Mouse (Mus musculus): ENCODE measurements around the gene Serpinb9b. TPM values are rescaled to one million over a fixed set of nuclear protein-coding genes. Genes with fewer than 3 reads are reported as not detected.

Serpinb9b gene
- polyA plus RNA-seq, 1 experiment from 2014 or later: not detected

- Histone ChIP-seq H3K36me3 (ENCODE audit: control insufficient read depth, insufficient read depth, low read length) (no peaks in the 10 kb centered on the region), H3K9me3 (ENCODE audit: control insufficient read depth, low read length) (no peaks in the 10 kb centered on the region), H3K9ac (ENCODE audit: low read depth, low read length) (peak overlapping the region; percentile 75), H3K27ac (ENCODE audit: low read depth, low read length) (peak overlapping the region; percentile 85), H3K4me2 (peak overlapping the region; percentile 83), H3K27me3 (replicated peaks; ENCODE audit: control insufficient read depth, insufficient read depth, low read length) (no peaks in the 10 kb centered on the region), H3K4me1 (replicated peaks; ENCODE audit: control insufficient read depth, insufficient read depth, low read length) (0 out of 2 replicates have a peak, but pooled peaks cover 4% of the 10 kb centered on the region), H3K4me3 (ENCODE audit: low read depth, low read length) (peak overlapping the region; percentile 52)
- ATAC-seq (replicated peaks; ENCODE audit: low FRiP score) (peak; percentile 60), DNase-seq (ENCODE audit: low spot score) (peak; percentile 43)
- WGBS: 49% methylated on average over 9 of the region's 9 CpGs
Observed at GRCm38 (mm10) chr13:33003523-33004413, 23.4 kb upstream of the Serpinb9b start.

DNA sequence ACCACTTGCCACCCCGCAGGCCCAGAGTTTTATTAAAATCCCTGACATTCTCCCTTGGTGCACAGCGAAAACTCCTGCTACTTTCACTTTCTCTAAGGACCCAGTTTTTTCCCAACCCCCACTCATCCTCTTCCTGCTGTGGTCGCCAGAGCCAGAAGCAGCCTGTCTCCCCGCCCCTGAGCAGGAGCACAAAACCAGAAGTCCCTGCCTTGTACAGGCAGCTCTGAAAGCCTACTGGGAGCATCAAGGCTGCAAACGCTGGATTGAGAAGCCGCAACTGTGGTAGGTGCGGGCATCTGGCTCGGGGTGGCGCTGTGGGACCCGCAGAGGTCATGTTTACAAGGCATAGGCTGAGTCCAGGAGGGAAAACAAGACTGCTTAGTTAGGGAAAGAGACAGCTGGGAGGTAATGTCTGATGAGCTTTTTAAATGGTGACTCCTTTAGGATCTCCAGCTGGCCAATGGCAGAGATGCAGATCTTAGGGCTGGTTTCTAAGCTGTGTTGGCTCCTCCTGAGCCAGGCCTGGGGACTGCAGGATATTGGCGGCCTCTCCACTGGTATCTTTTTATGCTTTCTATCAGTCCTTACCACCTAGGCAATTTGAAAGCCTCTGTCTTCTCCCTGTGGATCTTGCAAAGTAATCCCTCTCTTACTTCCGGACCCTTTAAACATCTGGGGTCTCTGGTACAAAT, 22.7 kb upstream of the Serpinb9b start:
- H3K4me1 ChIP-seq (replicated peaks; ENCODE audit: control insufficient read depth, insufficient read depth, low read length): 0 out of 2 replicates have a peak, but pooled peaks cover 4% of the 10 kb centered on the region
- H3K9ac ChIP-seq (ENCODE audit: low read depth, low read length): peak overlapping the region; percentile 75
- peak overlapping the region; percentile 83 for H3K4me2 ChIP-seq
- peak overlapping the region; percentile 52 for H3K4me3 ChIP-seq (ENCODE audit: low read depth, low read length)
- no peaks in the 10 kb centered on the region for H3K36me3 ChIP-seq (ENCODE audit: control insufficient read depth, insufficient read depth, low read length)
- ATAC-seq (replicated peaks; ENCODE audit: low FRiP score) (peak; percentile 93), DNase-seq (ENCODE audit: low spot score) (peak; percentile 83)
- no peaks in the 10 kb centered on the region for H3K9me3 ChIP-seq (ENCODE audit: control insufficient read depth, low read length)
- WGBS: 15% methylated on average over 12 of the region's 12 CpGs
- H3K27ac ChIP-seq (ENCODE audit: low read depth, low read length): peak overlapping the region; percentile 85
- H3K27me3 ChIP-seq (replicated peaks; ENCODE audit: control insufficient read depth, insufficient read depth, low read length): no peaks in the 10 kb centered on the region

GRCm38 (mm10) chr13:33005501-33006075, 21.6 kb upstream of the Serpinb9b start:
- no peak for ATAC-seq (replicated peaks; ENCODE audit: low FRiP score)
- no peak overlapping the region for H3K4me2 ChIP-seq
- H3K9me3 ChIP-seq (ENCODE audit: control insufficient read depth, low read length): no peaks in the 10 kb centered on the region

DNA sequence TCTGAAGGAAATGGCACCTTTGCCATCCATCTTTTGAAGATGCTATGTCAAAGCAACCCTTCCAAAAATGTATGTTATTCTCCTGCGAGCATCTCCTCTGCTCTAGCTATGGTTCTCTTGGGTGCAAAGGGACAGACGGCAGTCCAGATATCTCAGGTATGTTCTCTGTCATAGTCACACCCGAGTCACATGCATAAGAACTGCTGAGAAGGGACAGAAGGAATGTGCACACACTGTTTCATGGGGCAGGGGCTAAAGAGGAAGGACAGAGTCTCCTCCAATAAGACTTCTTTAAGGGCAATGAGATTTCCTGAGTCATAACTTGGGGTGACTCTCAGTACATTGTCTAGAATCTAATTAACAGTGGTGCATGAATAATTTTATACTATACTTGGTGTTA, 20.7 kb upstream of the Serpinb9b start:
- no peak overlapping the region for H3K4me2 ChIP-seq
- no peak for ATAC-seq (replicated peaks; ENCODE audit: low FRiP score)
- H3K9ac ChIP-seq (ENCODE audit: low read depth, low read length): no peak overlapping the region
- no peaks in the 10 kb centered on the region for H3K9me3 ChIP-seq (ENCODE audit: control insufficient read depth, low read length)
- no peak overlapping the region for H3K27ac ChIP-seq (ENCODE audit: low read depth, low read length)
- H3K36me3 ChIP-seq (ENCODE audit: control insufficient read depth, insufficient read depth, low read length): no peaks in the 10 kb centered on the region
- WGBS: 85% methylated on average over 3 of the region's 3 CpGs
- H3K4me3 ChIP-seq (ENCODE audit: low read depth, low read length): no peak overlapping the region
- 0 out of 2 replicates have a peak, but pooled peaks cover 4% of the 10 kb centered on the region for H3K4me1 ChIP-seq (replicated peaks; ENCODE audit: control insufficient read depth, insufficient read depth, low read length)
- H3K27me3 ChIP-seq (replicated peaks; ENCODE audit: control insufficient read depth, insufficient read depth, low read length): no peaks in the 10 kb centered on the region
- no peak for DNase-seq (ENCODE audit: low spot score)

More at GRCm38 (mm10) chr13:33005501-33006075, 21.6 kb upstream of the Serpinb9b start:
- no peak overlapping the region for H3K4me3 ChIP-seq (ENCODE audit: low read depth, low read length)
- H3K27me3 ChIP-seq (replicated peaks; ENCODE audit: control insufficient read depth, insufficient read depth, low read length): no peaks in the 10 kb centered on the region
- H3K9ac ChIP-seq (ENCODE audit: low read depth, low read length): no peak overlapping the region
- no peak for DNase-seq (ENCODE audit: low spot score)
- WGBS: 67% methylated on average over 2 of the region's 2 CpGs
- 0 out of 2 replicates have a peak, but pooled peaks cover 4% of the 10 kb centered on the region for H3K4me1 ChIP-seq (replicated peaks; ENCODE audit: control insufficient read depth, insufficient read depth, low read length)
- no peaks in the 10 kb centered on the region for H3K36me3 ChIP-seq (ENCODE audit: control insufficient read depth, insufficient read depth, low read length)
- H3K27ac ChIP-seq (ENCODE audit: low read depth, low read length): no peak overlapping the region

GRCm38 (mm10) chr13:33012395-33012794, 14.8 kb upstream of the Serpinb9b start:
- Histone ChIP-seq H3K27ac (ENCODE audit: low read depth, low read length) (no peak overlapping the region), H3K9me3 (ENCODE audit: control insufficient read depth, low read length) (no peaks in the 10 kb centered on the region), H3K36me3 (ENCODE audit: control insufficient read depth, insufficient read depth, low read length) (no peaks in the 10 kb centered on the region), H3K4me1 (replicated peaks; ENCODE audit: control insufficient read depth, insufficient read depth, low read length) (no peaks in the 10 kb centered on the region), H3K4me2 (no peak overlapping the region), H3K9ac (ENCODE audit: low read depth, low read length) (no peak overlapping the region), H3K27me3 (replicated peaks; ENCODE audit: control insufficient read depth, insufficient read depth, low read length) (no peaks in the 10 kb centered on the region), H3K4me3 (ENCODE audit: low read depth, low read length) (no peak overlapping the region)
- 79% methylated on average over 1 of the region's 1 CpGs for WGBS
- ATAC-seq (replicated peaks; ENCODE audit: low FRiP score): no peak
- DNase-seq (ENCODE audit: low spot score): no peak

DNA sequence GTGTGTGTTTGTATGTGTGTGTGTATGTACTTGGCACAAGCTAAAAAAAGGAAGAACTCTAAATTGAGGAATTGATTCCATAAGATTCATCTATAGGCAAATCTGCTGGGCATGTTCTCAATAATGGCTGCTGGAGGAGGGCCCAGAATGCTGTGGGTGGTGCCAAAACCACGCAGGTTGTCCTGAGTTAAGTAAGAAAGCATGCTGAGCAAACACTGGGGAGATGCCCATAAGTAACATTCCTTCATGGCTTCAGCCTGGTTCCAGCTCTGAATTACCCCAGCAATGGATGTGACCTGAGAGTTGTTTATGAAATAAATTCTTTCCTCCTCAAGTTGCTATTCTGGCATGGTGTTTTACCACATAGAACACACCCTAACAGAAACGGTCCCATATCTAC, 13.9 kb upstream of the Serpinb9b start:
- no peak for DNase-seq (ENCODE audit: low spot score)
- Histone ChIP-seq H3K9ac (ENCODE audit: low read depth, low read length) (no peak overlapping the region), H3K4me2 (no peak overlapping the region), H3K4me1 (replicated peaks; ENCODE audit: control insufficient read depth, insufficient read depth, low read length) (no peaks in the 10 kb centered on the region), H3K27ac (ENCODE audit: low read depth, low read length) (no peak overlapping the region), H3K4me3 (ENCODE audit: low read depth, low read length) (no peak overlapping the region), H3K27me3 (replicated peaks; ENCODE audit: control insufficient read depth, insufficient read depth, low read length) (no peaks in the 10 kb centered on the region), H3K36me3 (ENCODE audit: control insufficient read depth, insufficient read depth, low read length) (no peaks in the 10 kb centered on the region), H3K9me3 (ENCODE audit: control insufficient read depth, low read length) (no peaks in the 10 kb centered on the region)
- 80% methylated on average over 2 of the region's 2 CpGs for WGBS
- ATAC-seq (replicated peaks; ENCODE audit: low FRiP score): no peak

DNA sequence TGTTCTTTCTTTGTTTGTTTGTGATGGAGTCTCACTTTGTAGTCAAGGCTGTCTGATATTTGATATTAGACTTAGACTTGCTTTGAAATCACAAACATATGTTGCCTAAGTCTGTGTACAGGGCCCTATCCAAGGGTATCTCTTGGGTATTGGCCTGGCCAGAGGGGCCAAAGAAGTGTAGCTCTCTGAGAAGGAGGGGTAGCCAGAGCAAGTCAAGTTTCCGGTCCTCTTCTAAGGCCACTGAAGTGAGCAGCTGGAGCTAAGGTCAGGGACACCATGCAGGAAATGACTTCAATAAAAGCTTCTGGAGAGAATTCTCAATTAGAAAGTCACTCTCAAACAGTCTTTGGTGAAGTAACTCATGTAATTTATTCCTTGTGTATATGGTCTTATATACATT, 4.8 kb upstream of the Serpinb9b start:
- DNase-seq (ENCODE audit: low spot score) (no peak), ATAC-seq (replicated peaks; ENCODE audit: low FRiP score) (no peak)
- Histone ChIP-seq H3K36me3 (ENCODE audit: control insufficient read depth, insufficient read depth, low read length) (no peaks in the 10 kb centered on the region), H3K27ac (ENCODE audit: low read depth, low read length) (no peak overlapping the region), H3K9ac (ENCODE audit: low read depth, low read length) (no peak overlapping the region), H3K9me3 (ENCODE audit: control insufficient read depth, low read length) (no peaks in the 10 kb centered on the region), H3K27me3 (replicated peaks; ENCODE audit: control insufficient read depth, insufficient read depth, low read length) (no peaks in the 10 kb centered on the region), H3K4me3 (ENCODE audit: low read depth, low read length) (no peak overlapping the region), H3K4me2 (no peak overlapping the region), H3K4me1 (replicated peaks; ENCODE audit: control insufficient read depth, insufficient read depth, low read length) (no peaks in the 10 kb centered on the region)
- WGBS: 91% methylated on average over 1 of the region's 1 CpGs

DNA sequence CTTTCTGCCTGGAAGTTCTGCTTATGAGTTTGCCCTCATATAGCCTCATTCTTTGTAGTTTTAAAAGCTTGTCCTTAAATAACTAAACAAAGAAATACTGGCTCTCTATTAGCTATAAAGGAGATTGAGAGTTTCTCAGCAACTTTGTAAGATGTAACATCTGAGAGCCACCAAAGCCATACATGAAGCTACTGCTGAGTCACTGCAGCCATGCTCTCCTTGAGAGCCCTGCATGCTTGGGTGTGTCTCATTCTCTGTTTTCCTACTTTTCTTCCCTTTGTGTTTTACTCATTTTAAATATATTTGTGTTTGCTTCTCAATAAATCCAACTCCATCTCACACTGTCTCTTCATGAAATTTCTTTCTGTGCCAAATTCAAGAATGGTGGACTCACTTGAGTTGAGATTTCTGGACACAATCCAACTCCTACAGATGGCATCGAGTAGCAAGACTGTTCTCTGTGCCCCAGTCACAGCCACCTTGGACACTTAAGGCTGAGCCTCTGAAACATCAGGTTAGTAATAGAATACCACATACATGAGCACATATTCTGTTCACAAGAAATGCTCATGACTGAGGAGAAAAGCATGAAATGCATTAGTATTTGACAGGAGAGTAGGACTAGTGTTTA, 674 bp upstream of the Serpinb9b start:
- Histone ChIP-seq H3K36me3 (ENCODE audit: control insufficient read depth, insufficient read depth, low read length) (no peaks in the 10 kb centered on the region), H3K27ac (ENCODE audit: low read depth, low read length) (no peak overlapping the region), H3K9ac (ENCODE audit: low read depth, low read length) (no peak overlapping the region), H3K4me3 (ENCODE audit: low read depth, low read length) (no peak overlapping the region), H3K9me3 (ENCODE audit: control insufficient read depth, low read length) (no peaks in the 10 kb centered on the region), H3K4me2 (no peak overlapping the region), H3K4me1 (replicated peaks; ENCODE audit: control insufficient read depth, insufficient read depth, low read length) (no peaks in the 10 kb centered on the region), H3K27me3 (replicated peaks; ENCODE audit: control insufficient read depth, insufficient read depth, low read length) (no peaks in the 10 kb centered on the region)
- 84% methylated on average over 1 of the region's 1 CpGs for WGBS
- DNase-seq (ENCODE audit: low spot score): no peak
- ATAC-seq (replicated peaks; ENCODE audit: low FRiP score): no peak

Data from liver, embryonic 11.5 days (tissue).